ENCODE assay signal across 16 mouse cellular contexts in the genomic region with DNA sequence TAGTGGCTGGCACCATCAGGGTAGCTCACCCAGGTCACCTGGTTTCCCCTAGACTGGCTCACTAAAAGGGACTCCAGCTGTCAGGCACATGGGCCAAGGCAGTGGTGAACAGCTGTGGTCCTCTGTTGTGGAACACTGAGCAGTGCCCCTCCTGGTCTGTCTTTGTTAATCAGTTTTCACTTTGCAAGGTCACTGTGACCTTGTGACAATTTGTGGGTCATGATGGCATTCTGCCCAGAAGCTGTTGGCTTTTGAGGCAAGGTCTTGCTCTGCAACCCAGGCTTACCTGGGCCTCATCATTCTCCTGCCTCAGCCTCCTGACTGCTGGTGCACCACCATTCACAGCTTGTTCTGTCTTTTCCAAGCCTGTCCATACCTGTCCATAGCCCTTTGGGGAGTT. TPM values are rescaled to one million over a fixed set of nuclear protein-coding genes. Genes with fewer than 3 reads are reported as not detected.
DNase-seq lines count a peak whose midpoint lies in the region; ATAC-seq and TF ChIP-seq lines count a peak whose summit lies in the region.
"Had no signal": no experiment of that assay in that cellular context is flagged by ENCODE, and none has a peak within 500 bp of the region (broad histone marks: within the 10 kb centered on the region; RNA-seq: fewer than 3 reads in every experiment).

No protein-coding gene starts in this region.

- peak; percentile 72 for DNase-seq in adrenal gland, adult 2 months
- DNase-seq in adrenal gland, postnatal 10 days, result no peak
- DNase-seq in heart, postnatal 36 days, result no peak
- peak; percentile 48 for DNase-seq in kidney, adult 2 months
- peak; percentile 19 for DNase-seq in midbrain, embryonic 11.5 days (ENCODE audit: low spot score, missing footprints)
- DNase-seq: kidney, postnatal 10 days; right cerebral cortex, postnatal 25 days; thymus, postnatal 4 days had no signal

- no peak overlapping the region for H3K4me3 ChIP-seq in heart, embryonic 11.5 days (ENCODE audit: low read depth, low read length)
- no peak overlapping the region for H3K4me3 ChIP-seq in kidney, adult 2 months (ENCODE audit: insufficient read depth, low read depth, low read length)
- no peak overlapping the region for H3K4me3 ChIP-seq in kidney, embryonic 16.5 days (ENCODE audit: low read length)
- H3K4me3 ChIP-seq in midbrain, embryonic 11.5 days (ENCODE audit: low read depth, low read length), result no peak overlapping the region
- no peak overlapping the region for H3K4me3 ChIP-seq in midbrain, embryonic 15.5 days
- H3K4me3 ChIP-seq: hindbrain, embryonic 12.5 days; left cerebral cortex, adult 2 months; liver, embryonic 15.5 days; midbrain, embryonic 12.5 days; neural tube, embryonic 15.5 days had no signal

- H3K4me1 ChIP-seq in heart, embryonic 11.5 days (ENCODE audit: control insufficient read depth, insufficient read depth, low read length), result peaks cover 17% of the 10 kb centered on the region
- peaks cover 32% of the 10 kb centered on the region for H3K4me1 ChIP-seq in kidney, adult 2 months (ENCODE audit: control insufficient read depth, insufficient read depth, low read length)
- H3K4me1 ChIP-seq in kidney, embryonic 16.5 days (ENCODE audit: insufficient read depth, low read length), result peaks cover 18% of the 10 kb centered on the region
- no peaks in the 10 kb centered on the region for H3K4me1 ChIP-seq in midbrain, embryonic 11.5 days (ENCODE audit: control insufficient read depth, insufficient read depth, low read length)
- peaks cover 5% of the 10 kb centered on the region; the same call in 1 of the 2 replicates for H3K4me1 ChIP-seq in midbrain, embryonic 15.5 days

- no peak overlapping the region for H3K4me2 ChIP-seq in heart, embryonic 11.5 days
- no peak overlapping the region for H3K4me2 ChIP-seq in kidney, embryonic 16.5 days (replicated peaks; ENCODE audit: low read depth, low read length)
- no peak overlapping the region for H3K4me2 ChIP-seq in midbrain, embryonic 11.5 days
- no peak overlapping the region for H3K4me2 ChIP-seq in midbrain, embryonic 15.5 days
- H3K4me2 ChIP-seq: hindbrain, embryonic 12.5 days; liver, embryonic 15.5 days; midbrain, embryonic 12.5 days; neural tube, embryonic 15.5 days had no signal

- no peak for TF ChIP-seq CTCF in kidney, adult 2 months (conservative IDR thresholded peaks at IDR 0.05; ENCODE audit: insufficient read depth, insufficient read length, low read depth, low read length)

- H3K9ac ChIP-seq in heart, embryonic 11.5 days (ENCODE audit: low read depth, low read length), result 0 out of 2 replicates have a peak overlapping the region, but pooled peaks have one; percentile 19
- H3K9ac ChIP-seq in kidney, embryonic 16.5 days (replicated peaks; ENCODE audit: low read length), result no peak overlapping the region
- no peak overlapping the region for H3K9ac ChIP-seq in midbrain, embryonic 11.5 days (ENCODE audit: low read length)
- H3K9ac ChIP-seq in midbrain, embryonic 15.5 days, result no peak overlapping the region
- H3K9ac ChIP-seq: hindbrain, embryonic 12.5 days; liver, embryonic 15.5 days; midbrain, embryonic 12.5 days; neural tube, embryonic 15.5 days had no signal

- H3K9me3 ChIP-seq in heart, embryonic 11.5 days (replicated peaks; ENCODE audit: control insufficient read depth, low read length), result no peaks in the 10 kb centered on the region
- no peaks in the 10 kb centered on the region for H3K9me3 ChIP-seq in kidney, embryonic 16.5 days (ENCODE audit: low read length)
- H3K9me3 ChIP-seq in midbrain, embryonic 11.5 days (ENCODE audit: control insufficient read depth, low read length), result no peaks in the 10 kb centered on the region
- no peaks in the 10 kb centered on the region for H3K9me3 ChIP-seq in midbrain, embryonic 15.5 days
- H3K9me3 ChIP-seq: hindbrain, embryonic 12.5 days; liver, embryonic 15.5 days; midbrain, embryonic 12.5 days; neural tube, embryonic 15.5 days had no signal

- no peaks in the 10 kb centered on the region for H3K36me3 ChIP-seq in heart, embryonic 11.5 days (ENCODE audit: control insufficient read depth, insufficient read depth, low read length)
- no peaks in the 10 kb centered on the region for H3K36me3 ChIP-seq in kidney, adult 2 months (ENCODE audit: control insufficient read depth, insufficient read depth, low read length)
- 0 out of 2 replicates have a peak, but pooled peaks cover 5% of the 10 kb centered on the region for H3K36me3 ChIP-seq in kidney, embryonic 16.5 days (ENCODE audit: insufficient read depth, low read length)
- H3K36me3 ChIP-seq in midbrain, embryonic 11.5 days (ENCODE audit: control insufficient read depth, insufficient read depth, low read length), result peaks cover 3% of the 10 kb centered on the region; the same call in 1 of the 2 replicates
- H3K36me3 ChIP-seq in midbrain, embryonic 15.5 days (replicated peaks), result no peaks in the 10 kb centered on the region

- TF ChIP-seq POLR2A in kidney, adult 2 months (IDR thresholded peaks at IDR 0.05; ENCODE audit: low read depth, low read length), result no peak

- H3K27ac ChIP-seq in heart, embryonic 11.5 days (ENCODE audit: low read depth, low read length), result peak overlapping the region; percentile 55
- 0 out of 2 replicates have a peak overlapping the region, but pooled peaks have one; percentile 6 for H3K27ac ChIP-seq in kidney, adult 2 months (ENCODE audit: insufficient read depth, low read depth, low read length)
- no peak overlapping the region for H3K27ac ChIP-seq in kidney, embryonic 16.5 days (ENCODE audit: low read length)
- no peak overlapping the region for H3K27ac ChIP-seq in midbrain, embryonic 11.5 days (ENCODE audit: low read depth, low read length)
- no peak overlapping the region for H3K27ac ChIP-seq in midbrain, embryonic 15.5 days
- H3K27ac ChIP-seq: hindbrain, embryonic 12.5 days; liver, embryonic 15.5 days; midbrain, embryonic 12.5 days; neural tube, embryonic 15.5 days had no signal

- intact Hi-C loops in heart, postnatal 36 days (cut with DNase I), result no loop called here

- H3K27me3 ChIP-seq in heart, embryonic 11.5 days (ENCODE audit: control insufficient read depth, insufficient read depth, low read length), result no peaks in the 10 kb centered on the region
- H3K27me3 ChIP-seq in kidney, adult 2 months (replicated peaks; ENCODE audit: control insufficient read depth, insufficient read depth, low read length), result no peaks in the 10 kb centered on the region
- H3K27me3 ChIP-seq in kidney, embryonic 16.5 days (ENCODE audit: insufficient read depth, low read length), result no peaks in the 10 kb centered on the region
- H3K27me3 ChIP-seq in midbrain, embryonic 11.5 days (ENCODE audit: control insufficient read depth, insufficient read depth, low read length), result no peaks in the 10 kb centered on the region
- H3K27me3 ChIP-seq in midbrain, embryonic 15.5 days (replicated peaks), result no peaks in the 10 kb centered on the region
- H3K27me3 ChIP-seq: hindbrain, embryonic 12.5 days; liver, embryonic 15.5 days; midbrain, embryonic 12.5 days; neural tube, embryonic 15.5 days had no signal

- ATAC-seq in heart, embryonic 11.5 days (replicated peaks; ENCODE audit: insufficient number of reproducible peaks, low FRiP score, low TSS enrichment), result no peak
- ATAC-seq in kidney, embryonic 16.5 days (ENCODE audit: low FRiP score, low TSS enrichment), result no peak
- ATAC-seq in midbrain, embryonic 11.5 days (ENCODE audit: low FRiP score), result no peak
- ATAC-seq in midbrain, embryonic 15.5 days (replicated peaks), result no peak

RNA-seq across cellular contexts. Expression of gene Isyna1, which starts 23.8 kb away (rescaled TPM):
- 100 to 1,000 TPM; 103 to 199 TPM for total RNA-seq in adrenal gland, adult 2 months (2021)
- 344 and 376 TPM in 2 replicates for polyA plus RNA-seq in adrenal gland, adult 2 months (2012; rRNA removed)
- total RNA-seq in adrenal gland, postnatal 10 days (2021), result 10 to 100 TPM; 59.4 to 59.8 TPM
- polyA plus RNA-seq in heart, embryonic 11.5 days (2014; fragmentation: Nextera tagmentation; extraction: Ambion mirVana), result 86.0 and 95.3 TPM in 2 replicates
- total RNA-seq in heart, postnatal 36 days (2021), result 10 to 100 TPM; 22.2 to 25.8 TPM
- polyA plus RNA-seq in kidney, adult 2 months (2012; rRNA removed), result 127 and 159 TPM in 2 replicates
- 215 and 217 TPM in 2 replicates for polyA plus RNA-seq in kidney, embryonic 16.5 days (2015; fragmentation: Nextera tagmentation; extraction: Ambion mirVana)
- 46.1 and 56.0 TPM in 2 replicates for polyA plus RNA-seq in midbrain, embryonic 11.5 days (2014; fragmentation: Nextera tagmentation; extraction: Ambion mirVana)
- 175 and 176 TPM in 2 replicates for polyA plus RNA-seq in midbrain, embryonic 15.5 days (2015; fragmentation: Nextera tagmentation; extraction: Ambion mirVana)

RNA-seq across cellular contexts. Expression of gene Ell, which starts 31.1 kb away (rescaled TPM):
- 10 to 100 TPM; 26.1 to 29.6 TPM for total RNA-seq in adrenal gland, adult 2 months (2021)
- polyA plus RNA-seq in adrenal gland, adult 2 months (2012; rRNA removed), result 31.1 and 36.1 TPM in 2 replicates
- 10 to 100 TPM; 22.2 to 26.3 TPM for total RNA-seq in adrenal gland, postnatal 10 days (2021)
- polyA plus RNA-seq in heart, embryonic 11.5 days (2014; fragmentation: Nextera tagmentation; extraction: Ambion mirVana), result 14.1 and 14.7 TPM in 2 replicates
- 10 to 100 TPM; 12.0 to 12.1 TPM for total RNA-seq in heart, postnatal 36 days (2021)
- 16.4 and 18.1 TPM in 2 replicates for polyA plus RNA-seq in kidney, adult 2 months (2012; rRNA removed)
- polyA plus RNA-seq in kidney, embryonic 16.5 days (2015; fragmentation: Nextera tagmentation; extraction: Ambion mirVana), result 24.1 and 25.1 TPM in 2 replicates
- polyA plus RNA-seq in midbrain, embryonic 11.5 days (2014; fragmentation: Nextera tagmentation; extraction: Ambion mirVana), result 13.0 TPM in 2 replicates
- 18.6 and 19.9 TPM in 2 replicates for polyA plus RNA-seq in midbrain, embryonic 15.5 days (2015; fragmentation: Nextera tagmentation; extraction: Ambion mirVana)

RNA-seq across cellular contexts. Expression of gene Ssbp4, which starts 38.3 kb away (rescaled TPM):
- 100 to 1,000 TPM in 1 of 2 experiments, 10 to 100 TPM in 1; 76.2 to 110 TPM for total RNA-seq in adrenal gland, adult 2 months (2021)
- 476 and 593 TPM in 2 replicates for polyA plus RNA-seq in adrenal gland, adult 2 months (2012; rRNA removed)
- total RNA-seq in adrenal gland, postnatal 10 days (2021), result 10 to 100 TPM; 92.0 to 96.9 TPM
- 72.5 and 78.9 TPM in 2 replicates for polyA plus RNA-seq in heart, embryonic 11.5 days (2014; fragmentation: Nextera tagmentation; extraction: Ambion mirVana)
- total RNA-seq in heart, postnatal 36 days (2021), result 10 to 100 TPM; 28.9 to 35.0 TPM
- 84.9 and 123 TPM in 2 replicates for polyA plus RNA-seq in kidney, adult 2 months (2012; rRNA removed)
- polyA plus RNA-seq in kidney, embryonic 16.5 days (2015; fragmentation: Nextera tagmentation; extraction: Ambion mirVana), result 133 and 149 TPM in 2 replicates
- polyA plus RNA-seq in midbrain, embryonic 11.5 days (2014; fragmentation: Nextera tagmentation; extraction: Ambion mirVana), result 87.8 and 96.9 TPM in 2 replicates
- 175 and 189 TPM in 2 replicates for polyA plus RNA-seq in midbrain, embryonic 15.5 days (2015; fragmentation: Nextera tagmentation; extraction: Ambion mirVana)

RNA-seq across cellular contexts. Expression of gene Kxd1, which starts 42.6 kb away (rescaled TPM):
- 10 to 100 TPM; 75.9 to 82.8 TPM for total RNA-seq in adrenal gland, adult 2 months (2021)
- 83.0 and 87.3 TPM in 2 replicates for polyA plus RNA-seq in adrenal gland, adult 2 months (2012; rRNA removed)
- total RNA-seq in adrenal gland, postnatal 10 days (2021), result 10 to 100 TPM; 84.0 to 97.4 TPM
- 67.3 and 68.1 TPM in 2 replicates for polyA plus RNA-seq in heart, embryonic 11.5 days (2014; fragmentation: Nextera tagmentation; extraction: Ambion mirVana)
- 10 to 100 TPM; 88.4 to 91.4 TPM for total RNA-seq in heart, postnatal 36 days (2021)
- polyA plus RNA-seq in kidney, adult 2 months (2012; rRNA removed), result 151 TPM in 2 replicates
- 65.4 and 69.9 TPM in 2 replicates for polyA plus RNA-seq in kidney, embryonic 16.5 days (2015; fragmentation: Nextera tagmentation; extraction: Ambion mirVana)
- 48.0 and 50.0 TPM in 2 replicates for polyA plus RNA-seq in midbrain, embryonic 11.5 days (2014; fragmentation: Nextera tagmentation; extraction: Ambion mirVana)
- polyA plus RNA-seq in midbrain, embryonic 15.5 days (2015; fragmentation: Nextera tagmentation; extraction: Ambion mirVana), result 46.4 and 51.7 TPM in 2 replicates

RNA-seq across cellular contexts. Expression of gene Fkbp8, which starts 42.8 kb away (rescaled TPM):
- total RNA-seq in adrenal gland, adult 2 months (2021), result 100 to 1,000 TPM; 269 to 287 TPM
- 602 and 610 TPM in 2 replicates for polyA plus RNA-seq in adrenal gland, adult 2 months (2012; rRNA removed)
- 100 to 1,000 TPM; 226 to 250 TPM for total RNA-seq in adrenal gland, postnatal 10 days (2021)
- 202 and 212 TPM in 2 replicates for polyA plus RNA-seq in heart, embryonic 11.5 days (2014; fragmentation: Nextera tagmentation; extraction: Ambion mirVana)
- total RNA-seq in heart, postnatal 36 days (2021), result 100 to 1,000 TPM; 133 to 138 TPM
- 320 and 410 TPM in 2 replicates for polyA plus RNA-seq in kidney, adult 2 months (2012; rRNA removed)
- 353 and 359 TPM in 2 replicates for polyA plus RNA-seq in kidney, embryonic 16.5 days (2015; fragmentation: Nextera tagmentation; extraction: Ambion mirVana)
- polyA plus RNA-seq in midbrain, embryonic 11.5 days (2014; fragmentation: Nextera tagmentation; extraction: Ambion mirVana), result 203 and 215 TPM in 2 replicates
- polyA plus RNA-seq in midbrain, embryonic 15.5 days (2015; fragmentation: Nextera tagmentation; extraction: Ambion mirVana), result 450 and 462 TPM in 2 replicates

Comparison
In these comparisons a context has a peak if more than half of its experiments do, and no peak if none do; other contexts are left out.
1. DNase-seq: peak in adrenal gland, adult 2 months (single experiment), kidney, adult 2 months (single experiment) and midbrain, embryonic 11.5 days (single experiment); none in adrenal gland, postnatal 10 days (single experiment) and heart, postnatal 36 days (0 of 2).
2. H3K27ac ChIP-seq: peak in heart, embryonic 11.5 days (single experiment) and kidney, adult 2 months (single experiment); none in kidney, embryonic 16.5 days (single experiment), midbrain, embryonic 11.5 days (single experiment) and midbrain, embryonic 15.5 days (single experiment).